Mouse (Mus musculus) cerebellum, adult 11 months (tissue): ENCODE results near the gene Epb42.
A peak's percentile ranks its signal among the peaks of the same experiment; 100 is the strongest.
"Not testable (repeated sequence)": the region's sequence is repeated elsewhere in the genome, so short reads cannot be mapped to it uniquely, and the experiment has no call there.

Experiments used
- DNase-seq: peaks from one replicate; pipeline ENCODE4 v3.0.0; 2022

The Epb42 gene

DNA sequence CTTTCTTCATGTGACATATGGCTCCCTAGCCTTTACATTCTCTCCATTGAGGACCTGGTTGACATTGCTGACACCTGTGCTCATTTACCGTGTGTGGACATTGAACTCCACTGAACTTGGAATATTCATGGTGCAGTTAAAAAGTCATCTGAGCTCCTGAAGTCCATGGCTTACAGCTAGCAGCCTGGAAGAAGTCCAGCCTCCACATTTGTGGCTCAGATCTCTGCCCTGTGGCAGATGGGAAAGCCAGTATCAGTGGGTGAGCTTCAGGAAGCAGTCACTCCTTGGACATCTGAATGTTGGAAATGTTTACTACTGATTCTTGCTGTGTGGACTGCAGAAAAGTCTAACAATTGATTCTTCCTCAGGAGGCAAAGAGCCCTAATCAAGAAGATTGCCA, 29.9 kb downstream of the Epb42 start:
- DNase-seq: peak; percentile 83

DNA sequence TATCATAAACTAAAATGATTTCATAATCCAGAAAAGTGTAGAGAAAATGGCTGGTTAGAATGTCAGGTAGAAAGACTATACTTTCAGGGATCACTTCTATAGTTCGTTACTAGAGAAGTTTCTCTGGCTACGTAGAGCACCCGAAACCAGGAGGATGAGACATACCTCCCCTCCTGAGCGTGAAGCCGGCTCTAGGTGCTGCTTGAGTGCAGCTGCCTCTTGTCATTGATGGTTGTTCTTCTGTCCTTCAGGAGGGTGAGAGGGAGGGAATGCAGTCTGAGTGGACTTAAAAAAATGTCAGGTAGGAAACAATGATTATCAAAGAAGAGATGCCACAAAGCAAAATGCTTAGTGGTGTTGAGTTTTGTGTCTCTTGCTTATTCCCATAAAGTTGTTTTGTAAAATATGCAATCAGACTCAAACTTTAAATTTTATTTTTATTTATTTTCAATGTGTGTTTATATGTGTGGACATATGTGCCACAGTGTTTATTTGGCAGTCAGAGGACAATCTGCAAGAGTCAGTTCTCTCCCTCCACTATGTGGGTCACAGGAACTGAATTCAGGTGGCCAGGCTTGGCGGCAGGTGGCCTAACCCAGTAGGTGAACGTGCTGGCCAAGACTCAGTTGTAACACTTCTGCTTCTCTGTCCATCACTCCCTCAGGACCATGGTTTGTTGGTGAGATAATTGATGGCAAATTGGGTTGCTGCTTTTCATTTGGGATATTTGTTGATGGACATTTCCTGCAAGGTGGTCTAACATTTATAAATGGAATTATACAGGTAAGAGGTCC, 32.7 kb downstream of the Epb42 start:
- peak; percentile 81 for DNase-seq

DNA sequence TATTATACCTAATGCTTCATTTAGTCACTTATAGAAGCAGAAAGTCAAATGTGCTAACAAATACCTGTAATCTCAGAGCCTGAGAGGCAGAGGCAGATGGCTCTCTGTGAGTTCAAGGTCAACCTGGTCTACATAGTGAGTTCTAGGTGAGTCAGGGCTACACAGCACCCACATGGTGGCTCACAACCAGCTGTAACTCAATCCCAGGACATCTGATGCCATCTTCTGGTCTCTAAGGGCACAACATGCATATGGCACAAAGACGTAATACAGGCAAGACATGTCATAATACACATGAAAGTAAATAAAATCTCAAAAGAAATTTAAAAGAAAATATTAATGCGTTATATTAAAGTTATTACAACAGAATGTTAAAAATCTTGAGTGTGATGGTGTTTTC, 33.3 kb downstream of the Epb42 start:
- DNase-seq: no peak

DNA sequence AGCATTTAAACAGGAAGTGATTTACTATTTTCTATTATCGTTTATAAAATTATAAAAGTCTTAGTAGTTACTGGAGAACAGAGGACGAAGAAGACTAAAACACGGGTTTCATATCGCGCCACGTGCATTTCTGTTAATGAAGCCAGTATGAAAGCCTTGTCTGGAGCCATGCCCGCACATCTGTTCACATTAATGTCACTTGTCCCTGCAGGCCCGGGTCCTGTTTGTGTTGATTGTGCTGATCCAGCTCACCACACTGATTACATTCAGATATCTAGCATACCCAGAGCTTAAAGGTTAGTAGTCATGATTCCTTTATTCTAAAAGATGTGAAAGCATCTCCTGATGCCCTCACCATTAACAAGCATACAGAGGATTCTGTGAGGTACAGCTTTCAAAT, 38.0 kb downstream of the Epb42 start:
- DNase-seq: no peak

DNA sequence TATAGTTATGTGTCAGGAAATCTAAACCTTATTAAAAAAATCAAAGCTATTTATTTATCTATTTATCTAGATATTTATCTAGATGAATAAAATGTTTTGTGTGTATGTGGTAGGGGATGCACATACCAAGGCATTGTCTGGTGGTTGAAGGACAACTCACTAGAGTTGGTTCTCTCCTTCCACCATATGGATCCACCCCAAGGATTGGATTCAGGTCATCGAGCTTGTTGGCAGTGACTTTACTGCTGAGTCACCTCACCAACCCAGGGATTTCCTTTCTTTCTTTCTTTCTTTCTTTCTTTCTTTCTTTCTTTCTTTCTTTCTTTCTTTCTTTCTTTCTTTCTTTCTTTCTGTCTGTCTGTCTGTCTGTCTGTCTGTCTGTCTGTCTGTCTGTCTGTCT, 40.3 kb downstream of the Epb42 start:
- DNase-seq: not testable (repeated sequence)

DNA sequence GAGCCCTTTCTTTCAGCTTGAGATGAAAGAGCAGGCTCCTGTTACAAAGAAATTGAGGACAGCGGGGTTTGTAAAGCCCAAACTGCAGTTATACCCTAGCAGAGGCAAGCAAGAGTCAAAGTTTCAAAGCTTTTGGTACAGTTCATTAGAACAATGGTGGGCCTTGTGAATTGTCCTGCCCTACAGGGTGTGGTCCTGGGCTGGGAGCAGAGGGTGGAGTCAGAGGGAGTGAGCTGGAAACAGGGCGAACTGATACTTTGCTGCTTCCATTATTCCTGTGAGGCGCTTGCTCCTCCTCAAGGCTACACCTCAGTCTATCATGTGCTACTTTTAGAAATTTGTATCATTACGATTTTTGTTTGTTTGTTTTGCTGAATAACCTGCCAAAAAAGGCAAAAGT, 45.7 kb downstream of the Epb42 start:
- DNase-seq: no peak

DNA sequence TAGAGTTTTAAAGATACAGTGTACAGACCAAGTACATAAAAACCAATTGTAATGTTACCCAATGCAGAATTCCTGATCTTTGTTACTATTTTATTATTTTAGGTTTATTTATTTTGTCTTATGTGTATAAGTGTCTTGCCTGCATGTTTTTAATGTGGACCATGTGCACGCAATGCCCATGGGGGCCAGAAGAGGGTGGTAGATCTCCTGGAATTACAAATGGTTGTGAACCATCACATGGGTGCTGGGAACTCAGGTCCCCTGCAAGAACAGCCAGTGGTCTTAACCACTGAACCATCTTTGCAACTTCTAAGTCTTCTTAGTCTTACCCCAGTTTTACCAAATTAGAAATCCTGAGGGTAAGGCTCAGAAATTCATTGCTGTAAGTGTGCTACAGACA, 51.6 kb downstream of the Epb42 start:
- no peak for DNase-seq

DNA sequence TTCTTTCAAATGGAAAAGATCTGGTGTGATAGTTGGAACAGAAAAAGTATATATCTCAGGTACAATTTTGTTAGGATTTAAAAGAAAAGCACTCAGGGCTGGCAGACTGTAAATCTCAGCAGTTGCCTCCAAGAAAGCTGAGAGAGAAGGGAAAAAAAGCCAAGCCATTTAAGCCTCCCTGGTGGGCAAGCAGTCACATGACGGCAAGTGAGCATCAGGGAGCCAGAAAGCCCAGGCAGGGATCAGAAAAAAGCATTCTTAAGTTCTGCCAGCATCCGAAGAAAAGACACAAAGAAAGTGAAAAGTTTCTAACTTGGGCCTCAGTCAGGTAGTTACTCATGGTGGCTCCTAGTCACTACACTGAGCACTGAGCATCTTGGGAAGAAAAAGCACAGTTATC, 53.3 kb downstream of the Epb42 start:
- DNase-seq: no peak

DNA sequence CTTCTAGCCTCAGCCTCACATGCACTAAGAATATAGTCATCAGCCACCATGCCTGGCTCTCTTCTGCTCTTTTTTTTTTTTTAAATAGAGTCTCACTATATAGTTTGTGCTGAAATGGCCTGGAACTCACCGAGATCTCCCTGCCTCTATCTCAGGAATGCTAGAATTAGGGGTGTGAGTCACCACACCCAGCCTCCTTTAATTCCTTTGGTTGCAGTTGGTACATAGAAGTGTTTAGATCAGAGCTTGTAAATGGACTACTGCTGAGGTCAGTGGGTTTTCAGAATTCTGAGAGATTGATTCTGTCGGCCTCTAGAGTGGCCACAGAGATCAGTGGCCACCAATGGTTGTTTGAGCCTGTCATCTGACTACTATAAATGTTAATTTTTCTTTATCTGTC, 56.0 kb downstream of the Epb42 start:
- DNase-seq: no peak

DNA sequence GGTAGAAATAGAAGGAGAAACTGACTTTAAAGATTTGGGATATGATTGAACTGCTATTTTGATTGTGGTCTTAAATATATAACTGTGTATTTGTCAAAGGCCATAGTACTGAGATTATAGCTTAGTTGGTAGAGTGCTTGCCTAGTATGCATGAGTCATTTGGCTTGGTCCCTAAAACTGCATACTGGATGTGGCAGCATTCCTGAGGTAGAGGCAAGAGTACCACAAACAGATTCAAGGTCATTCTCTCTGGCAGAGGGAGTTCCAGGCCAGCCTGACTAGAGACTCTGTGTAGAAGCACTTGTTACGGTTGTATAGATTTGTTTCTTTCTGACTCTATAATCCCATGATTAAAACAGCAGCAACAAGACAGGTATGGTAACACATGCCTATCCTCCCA, 57.1 kb downstream of the Epb42 start:
- DNase-seq: no peak

DNA sequence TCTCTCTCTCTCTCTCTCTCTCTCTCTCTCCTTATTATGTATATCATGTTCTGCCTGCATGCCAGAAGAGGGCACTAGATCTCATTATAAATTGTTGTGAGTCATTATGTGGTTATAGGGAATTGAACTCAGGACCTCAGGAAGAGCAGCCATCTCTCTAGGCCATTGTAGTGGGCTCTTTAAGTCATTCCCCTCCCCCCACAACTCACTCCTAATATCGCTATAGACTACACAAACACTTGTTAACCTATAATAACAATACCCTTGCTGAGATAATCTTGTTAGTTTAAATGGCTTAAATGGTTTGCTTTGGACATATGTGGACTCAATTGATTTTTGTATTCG, 58.2 kb downstream of the Epb42 start:
- no peak for DNase-seq

DNA sequence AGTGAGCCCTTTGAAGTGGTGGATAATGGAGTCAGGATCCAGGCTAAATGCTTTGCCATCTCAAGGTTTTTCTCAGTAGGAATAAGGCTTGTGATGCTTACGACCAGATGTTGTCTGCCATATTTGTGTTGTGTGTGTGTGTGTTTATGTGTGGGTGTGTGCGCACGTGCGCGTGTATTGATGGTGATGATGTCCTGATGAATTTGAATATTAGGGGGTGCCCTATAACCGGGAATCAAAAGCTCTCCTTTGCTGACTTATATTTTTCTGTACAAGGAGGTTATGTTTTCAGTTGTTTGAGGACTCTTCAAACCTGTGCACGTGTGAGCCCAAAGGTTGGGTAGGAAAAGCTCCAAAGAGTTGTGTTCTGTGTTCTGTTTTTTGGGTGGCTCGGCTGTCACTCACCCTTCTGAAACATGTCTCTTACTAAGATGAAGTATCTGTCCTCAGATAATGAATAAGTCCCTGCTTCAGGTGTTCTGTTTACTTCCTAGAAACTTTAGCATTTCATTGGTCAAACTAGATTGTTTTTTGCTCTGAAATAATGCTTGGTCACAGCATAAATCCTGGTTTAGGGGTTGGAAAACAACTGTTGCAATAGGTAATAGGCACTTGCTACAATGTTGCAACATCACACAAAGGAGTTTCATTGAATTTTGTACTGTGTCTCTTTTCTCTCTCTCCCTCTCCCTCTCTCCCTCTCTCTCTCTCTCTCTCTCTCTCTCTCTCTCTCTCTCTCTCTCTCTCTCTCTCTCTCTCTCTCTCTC, 58.8 kb downstream of the Epb42 start:
- no peak for DNase-seq

DNA sequence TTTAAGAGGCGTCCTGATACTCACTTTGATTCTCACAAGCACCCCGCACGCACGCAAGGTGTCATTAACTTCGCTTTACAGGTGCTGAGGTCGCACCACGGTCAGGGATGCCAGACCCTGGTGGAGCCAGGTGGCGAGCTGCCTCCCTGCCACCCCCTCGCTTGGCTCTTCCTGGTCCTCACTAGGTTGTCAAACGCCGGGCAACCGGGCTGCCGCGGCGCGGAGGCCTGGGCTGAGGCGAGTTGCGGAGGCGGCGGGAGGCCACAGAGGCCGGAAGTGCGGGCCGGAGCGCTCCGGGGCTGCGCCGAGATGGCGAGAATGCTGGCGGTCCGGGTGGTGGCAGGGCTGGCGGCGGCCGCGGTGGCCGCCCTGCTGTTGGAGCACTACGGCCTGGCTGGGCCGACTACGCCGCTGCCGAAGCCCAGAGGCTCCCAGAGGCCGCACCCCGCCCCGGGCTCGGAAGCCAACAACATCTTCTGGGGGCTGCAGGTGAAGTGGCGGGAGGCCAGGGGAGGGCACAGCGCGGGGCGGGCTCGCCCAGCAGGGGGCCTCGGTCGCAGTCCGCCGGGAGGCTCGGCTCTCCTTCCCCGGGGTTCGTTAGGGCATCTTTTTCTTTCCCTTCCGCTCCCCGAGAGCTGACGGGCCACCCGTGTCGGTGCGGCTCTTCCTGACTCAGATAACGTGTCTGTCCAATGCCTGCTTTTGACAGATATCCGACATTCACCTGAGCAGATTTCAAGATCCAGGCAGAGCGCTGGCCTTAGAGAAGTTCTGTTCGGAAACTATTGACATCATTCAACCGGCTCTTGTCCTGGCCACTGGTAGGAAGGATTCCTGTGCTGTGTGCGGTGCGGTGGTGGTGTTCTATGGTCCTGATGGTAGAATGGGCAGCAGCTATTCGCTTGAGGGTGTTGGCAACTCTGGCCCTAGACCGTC, 59.6 kb downstream of the Epb42 start, which contains the start of gene Tmem62:
TSS of gene Tmem62 (plus strand) at position 28 of the 936 bp plus-strand sequence.
- DNase-seq: peak; percentile 74

DNA sequence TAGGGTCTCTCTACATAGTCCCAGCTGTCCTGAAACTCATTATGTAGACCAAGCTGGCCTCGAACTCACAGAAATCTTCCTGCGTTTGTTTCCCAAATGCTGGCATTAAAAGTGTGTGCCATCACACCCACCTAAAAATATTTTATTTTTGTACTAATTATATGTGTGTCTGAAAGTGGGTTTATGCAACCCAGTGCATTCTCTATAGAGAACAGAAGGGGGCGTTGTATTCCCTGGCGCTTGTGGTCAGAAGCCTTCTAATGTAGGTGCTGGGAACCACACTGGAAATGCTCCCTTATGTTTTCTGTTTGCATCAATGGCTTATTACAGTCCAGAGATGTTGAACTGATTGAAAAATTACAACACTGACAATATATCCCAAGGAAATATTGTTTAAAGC, 60.6 kb downstream of the Epb42 start:
- DNase-seq: no peak

DNA sequence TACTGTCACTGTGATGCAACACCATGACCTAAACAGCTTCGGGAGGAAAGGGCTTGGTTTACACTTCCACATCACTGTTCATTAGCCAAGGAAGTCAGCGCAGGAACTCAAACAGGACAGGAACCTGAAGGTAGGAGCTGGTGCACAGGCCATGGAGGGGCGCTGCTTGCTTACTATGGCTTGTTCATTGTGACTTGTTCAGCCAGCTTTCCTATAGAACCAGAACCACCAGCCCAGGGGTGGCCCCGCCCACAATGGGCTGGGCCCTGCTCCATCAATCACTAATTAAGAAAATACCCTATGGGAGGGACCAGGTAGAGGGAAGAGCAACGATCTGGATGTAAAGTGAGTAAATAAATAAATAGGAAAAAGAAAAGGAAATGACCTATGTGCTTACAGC, 63.9 kb downstream of the Epb42 start:
- DNase-seq: no peak

DNA sequence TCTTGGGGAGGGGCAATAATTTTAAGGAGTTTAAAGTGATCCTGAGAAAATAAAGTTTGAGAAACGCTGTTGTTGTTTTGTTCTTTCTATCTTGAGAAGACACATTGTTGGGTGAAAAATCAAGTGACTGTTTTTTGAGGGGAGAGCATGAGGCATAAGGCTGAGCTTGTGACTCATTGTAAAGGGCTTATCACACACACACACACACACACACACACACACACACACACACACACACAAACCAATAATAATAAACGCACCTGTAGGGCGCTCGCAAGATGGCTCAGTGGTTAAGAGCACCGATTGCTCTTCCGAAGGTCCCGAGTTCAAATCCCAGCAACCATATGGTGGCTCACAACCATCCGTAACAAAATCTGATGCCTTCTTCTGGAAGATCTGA, 64.6 kb downstream of the Epb42 start:
- DNase-seq: not testable (repeated sequence)

DNA sequence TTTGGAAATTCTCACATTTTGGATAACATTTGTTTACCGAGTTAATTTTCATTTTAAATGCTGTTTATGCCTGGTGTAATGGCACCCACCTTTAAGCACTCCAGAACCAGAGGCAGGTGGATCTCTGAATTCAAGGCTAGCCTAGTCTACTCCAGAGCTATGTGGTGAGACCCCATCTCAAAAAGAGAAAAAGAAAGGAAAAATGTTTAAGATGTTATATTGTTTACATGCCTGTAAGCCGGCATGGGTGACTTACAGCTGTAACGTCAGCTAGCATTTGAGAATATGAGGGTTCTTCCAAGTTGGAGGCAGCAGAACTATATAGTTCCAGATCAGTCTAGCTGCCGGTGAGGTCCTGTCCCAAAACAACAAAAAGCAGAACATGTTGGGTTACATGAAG, 65.1 kb downstream of the Epb42 start:
- DNase-seq: no peak

DNA sequence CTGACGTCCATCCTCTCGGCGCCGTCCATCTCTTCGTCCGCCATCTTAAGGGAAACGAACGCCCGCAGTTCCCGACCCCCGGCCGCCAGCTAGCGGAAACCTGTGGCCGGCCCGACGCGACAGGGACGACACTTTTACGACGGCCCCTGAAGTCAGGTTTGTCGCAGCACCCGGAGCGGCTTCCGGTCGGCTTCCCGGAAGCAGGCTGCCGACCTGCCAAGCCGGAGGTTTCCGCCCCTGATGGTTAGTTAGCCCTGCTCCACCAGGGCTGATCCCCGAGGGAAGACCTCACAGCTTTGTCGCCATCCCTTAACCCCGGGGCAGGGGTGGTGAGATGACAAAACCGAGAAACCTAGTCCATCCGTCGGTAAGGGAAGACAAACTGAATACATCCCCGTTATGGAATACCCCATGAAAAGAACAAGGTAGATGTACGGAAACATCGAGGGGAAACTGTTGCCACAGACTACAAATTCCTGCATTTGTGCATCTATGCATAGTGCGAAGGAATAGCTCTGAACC, 66.3 kb downstream of the Epb42 start, which contains the start of gene Ubr1:
TSS of gene Ubr1 (minus strand) at position 157 of the 522 bp plus-strand sequence.
- peak; percentile 80 for DNase-seq

DNA sequence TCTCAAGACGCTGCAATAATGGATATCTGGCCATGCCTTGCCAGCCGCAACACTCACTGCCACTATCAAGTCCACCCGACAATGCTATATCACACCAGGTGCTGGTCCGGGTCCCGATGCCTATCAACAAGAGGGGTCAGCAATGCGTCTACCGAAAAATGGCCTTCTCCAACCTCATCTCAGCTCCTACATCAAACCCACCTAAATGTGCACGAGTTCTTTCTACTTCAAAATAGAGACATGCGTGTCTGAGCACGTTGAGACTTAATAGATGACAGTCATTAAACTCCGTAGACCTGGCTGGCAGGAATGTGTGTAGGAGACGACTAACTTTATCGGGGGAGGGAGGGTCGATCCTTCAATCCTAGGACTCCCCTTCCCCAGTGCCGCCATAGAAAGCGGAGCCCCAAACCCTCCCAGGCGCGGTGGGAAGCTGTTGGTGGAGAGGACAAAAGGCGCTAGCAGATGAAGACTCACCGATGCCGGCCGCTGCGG, 66.8 kb downstream of the Epb42 start:
- no peak for DNase-seq
